Mouse (Mus musculus): Measurements from ENCODE around the gene Prtg.

The Prtg gene

DNA sequence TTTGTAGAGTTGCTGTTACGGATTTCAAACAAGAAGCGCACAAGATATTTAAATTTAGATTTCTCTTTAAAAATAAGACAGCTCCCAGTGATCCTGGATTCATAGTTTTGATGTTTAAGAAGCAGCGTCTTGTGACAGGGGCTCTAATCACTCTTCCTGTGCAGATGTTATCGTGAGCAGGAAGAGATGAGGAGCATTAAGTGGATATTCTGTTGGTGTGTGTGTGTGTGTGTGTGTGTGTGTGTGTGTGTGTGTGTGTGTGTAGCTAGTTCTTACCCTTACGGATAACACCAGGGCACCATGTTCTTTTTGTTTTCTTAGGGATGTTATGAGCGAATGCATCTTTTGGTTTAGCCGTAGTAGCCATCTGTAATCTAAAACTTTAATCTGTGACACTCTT lies 5.4 kb downstream of the Prtg start:
- no peak for DNase-seq

- DNase-seq, result no peak
Observed at GRCm38 (mm10) chr9:72812594-72813570, 6.2 kb downstream of the Prtg start.

GRCm38 (mm10) chr9:72825511-72825910 lies 18.8 kb downstream of the Prtg start:
- DNase-seq, result no peak

DNA sequence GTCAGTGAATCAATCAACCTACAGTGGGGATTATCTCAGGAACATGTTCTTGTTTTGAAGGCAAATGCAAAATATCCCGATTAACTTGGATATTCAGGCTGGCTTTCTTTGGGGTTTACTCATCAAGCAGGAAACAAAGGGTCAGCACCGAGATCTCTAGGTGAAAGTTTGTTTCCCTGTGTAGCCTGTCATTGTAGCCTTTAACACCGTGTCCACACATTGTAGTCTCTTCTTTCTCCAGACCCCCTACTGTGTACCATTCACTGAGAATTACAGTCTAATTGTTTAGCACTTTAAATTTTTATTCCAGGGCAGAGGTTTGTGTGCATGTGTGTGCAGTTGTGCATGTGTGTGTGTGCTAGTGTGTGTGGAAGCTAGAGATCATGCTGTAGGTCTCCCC lies 19.3 kb downstream of the Prtg start:
- no peak for DNase-seq

- DNase-seq, result no peak
Observed at GRCm38 (mm10) chr9:72828616-72829257, 22.1 kb downstream of the Prtg start.

DNA sequence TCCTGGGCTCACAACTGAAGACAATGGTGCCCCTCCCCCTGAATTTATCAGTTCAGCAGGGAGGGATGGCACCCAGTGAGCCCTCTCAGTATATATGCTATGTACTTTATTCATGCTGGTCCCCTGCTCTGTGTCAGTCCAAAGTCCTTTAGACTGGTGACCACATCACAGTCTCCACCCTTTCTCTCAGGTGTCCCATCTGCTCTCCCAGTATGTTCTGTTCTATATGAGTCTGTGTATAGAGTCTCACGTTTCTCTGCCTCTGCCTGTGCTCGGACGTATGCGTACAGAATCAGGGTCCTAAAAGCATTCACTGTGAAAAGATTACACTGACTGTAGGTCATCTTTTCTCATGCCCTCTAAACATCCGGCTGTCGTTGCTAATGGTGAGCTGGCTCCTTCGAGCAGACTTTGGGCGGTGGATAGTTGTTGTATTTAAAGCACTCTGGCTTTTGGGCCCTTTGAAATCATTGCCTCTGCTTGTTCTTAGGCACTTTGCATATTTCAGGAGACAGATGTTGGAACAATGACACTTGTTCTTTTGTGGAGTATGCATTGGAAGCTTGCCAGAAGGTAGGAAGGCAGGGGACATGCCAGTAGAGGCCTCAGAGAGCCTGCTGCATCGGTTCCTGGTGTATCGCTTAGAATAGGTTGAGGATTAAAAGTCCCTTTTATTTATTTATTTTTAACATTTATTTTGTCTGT lies 27.5 kb downstream of the Prtg start:
- no peak for DNase-seq

DNA sequence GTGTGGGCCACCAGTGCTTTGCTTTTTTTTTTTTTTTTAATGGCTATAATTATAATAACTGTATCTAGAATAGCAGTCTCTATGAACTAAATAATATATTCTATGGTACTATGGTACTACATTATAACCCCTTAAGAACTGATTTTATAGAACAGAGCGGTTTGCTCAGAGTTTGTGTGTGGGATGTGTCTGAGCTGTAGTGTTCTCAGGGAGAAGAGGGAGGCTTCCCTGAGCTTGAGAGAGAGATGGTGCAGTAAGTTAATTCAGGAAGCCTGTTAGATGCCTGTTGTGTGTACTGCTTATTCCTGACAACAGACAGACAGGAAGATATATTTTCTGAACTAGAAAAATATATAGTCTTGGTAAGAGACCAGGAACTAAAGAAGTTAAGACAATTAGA lies 28.3 kb downstream of the Prtg start:
- no peak for DNase-seq

DNA sequence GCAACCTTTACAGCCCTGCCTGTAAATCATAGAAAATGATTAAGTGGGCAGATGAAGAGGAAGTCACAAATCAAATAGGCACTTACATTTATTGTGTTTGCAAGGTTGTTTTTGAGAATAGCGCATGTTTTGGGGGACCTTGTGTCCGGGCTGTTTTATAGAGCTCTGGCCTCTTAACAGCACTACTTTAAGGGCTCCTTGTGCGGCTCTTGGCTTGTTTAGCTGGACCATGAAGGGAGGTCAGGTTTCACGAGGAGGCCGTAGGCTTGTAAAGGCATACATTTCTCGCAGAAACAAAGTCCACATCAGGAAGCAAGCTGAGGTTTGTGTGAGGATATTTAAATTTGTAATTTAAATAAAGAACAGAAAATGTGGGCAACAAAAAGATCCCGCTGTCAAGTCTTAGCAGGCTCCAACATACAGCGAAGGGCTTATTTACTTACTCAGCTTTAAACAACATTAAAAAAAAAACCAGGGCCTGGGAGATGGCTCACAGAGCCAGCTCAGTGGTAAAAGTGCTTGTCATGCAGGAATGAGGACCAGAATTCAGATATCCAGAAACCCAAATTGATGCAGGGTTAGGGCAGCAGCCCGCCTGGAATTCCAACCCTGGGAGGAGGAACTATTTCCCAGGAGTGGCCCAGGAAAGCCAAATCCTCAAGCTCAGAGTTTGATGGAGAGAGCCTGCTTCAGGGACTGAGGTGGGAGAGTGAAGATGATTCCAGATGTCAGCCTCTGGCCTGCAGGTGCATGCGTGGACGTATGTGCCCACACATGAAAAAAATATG lies 30.2 kb downstream of the Prtg start:
- no peak for DNase-seq

DNA sequence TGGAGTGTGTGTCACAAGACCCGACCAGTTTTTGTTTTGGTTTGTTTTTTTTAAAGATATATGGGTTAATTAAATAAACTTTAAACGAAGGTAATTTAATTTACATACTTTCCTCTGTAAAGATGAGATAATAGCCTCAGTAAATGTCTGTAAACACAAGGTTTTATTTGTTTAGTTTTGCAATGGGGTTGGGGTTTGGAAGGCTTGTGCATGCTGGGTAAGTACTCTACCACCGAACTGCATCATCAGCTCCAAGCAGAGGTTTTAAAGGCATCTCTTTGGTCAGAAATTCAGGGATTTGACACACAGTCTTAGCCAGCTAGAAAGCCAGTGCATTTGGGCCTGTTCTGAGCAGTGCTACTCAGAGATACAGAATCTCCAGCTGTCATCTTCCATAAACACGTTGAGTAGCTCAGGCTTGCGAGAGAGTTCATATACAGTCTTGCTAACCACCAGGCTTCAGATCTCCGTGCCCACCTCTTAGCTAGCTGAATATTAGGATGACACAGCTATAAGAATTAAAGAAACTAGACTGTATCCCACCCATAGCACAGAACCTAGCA lies 31.0 kb downstream of the Prtg start:
- DNase-seq, result no peak

- no peak for DNase-seq
Observed at GRCm38 (mm10) chr9:72838256-72838655, 31.6 kb downstream of the Prtg start.

DNA sequence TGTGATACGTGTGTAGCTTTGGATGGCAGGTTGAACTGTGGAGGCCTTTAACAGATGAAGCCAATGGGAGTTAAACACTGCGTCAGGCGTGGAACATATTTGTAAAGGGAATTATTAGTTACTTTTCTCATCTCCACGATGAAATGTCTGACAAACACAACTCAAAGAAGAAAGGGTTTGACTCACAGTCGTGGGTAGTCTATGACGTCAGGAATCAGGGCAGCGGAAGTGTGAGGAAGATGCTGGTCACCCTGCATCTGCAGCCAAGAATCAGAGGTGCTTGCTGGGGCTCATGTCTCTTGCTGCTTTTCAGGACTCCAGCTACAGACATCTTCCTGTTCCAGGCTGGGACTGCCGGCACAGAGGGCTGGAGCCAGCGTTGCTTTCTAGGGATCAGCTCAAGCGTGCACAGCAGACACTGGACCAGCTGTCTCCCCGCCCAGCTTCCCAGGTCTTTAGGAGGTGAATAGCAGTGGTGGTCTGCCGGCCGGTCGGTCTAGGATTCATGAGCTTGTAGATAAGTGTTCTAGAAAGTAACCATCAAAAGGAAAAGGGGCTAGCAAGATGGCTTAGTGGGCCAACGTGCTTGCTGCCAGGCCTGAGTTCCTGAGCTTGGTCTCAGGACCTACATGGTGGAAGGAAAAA lies 32.8 kb downstream of the Prtg start:
- DNase-seq, result no peak

GRCm38 (mm10) chr9:72844496-72844895 lies 37.8 kb downstream of the Prtg start:
- DNase-seq, result no peak

DNA sequence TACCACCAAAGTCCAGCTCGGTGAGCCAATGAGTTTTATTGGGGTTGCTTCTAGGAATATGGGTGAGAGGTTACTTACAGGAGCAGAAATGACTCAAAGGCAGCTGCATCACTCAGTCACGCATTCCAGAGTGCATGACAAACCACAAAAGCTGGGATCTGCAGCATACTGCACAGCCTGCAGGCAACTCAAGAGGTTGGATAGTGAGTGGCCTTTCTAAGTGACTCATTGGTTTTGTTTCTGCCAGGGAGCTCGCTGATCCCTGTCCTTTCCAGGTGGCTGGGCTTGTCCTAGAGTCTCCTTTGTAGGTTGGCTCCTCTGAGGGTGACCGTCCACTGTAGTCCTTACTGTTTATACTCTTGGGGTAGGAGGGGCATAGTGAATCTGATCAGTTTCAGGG lies 39.5 kb downstream of the Prtg start:
- no peak for DNase-seq

- no peak for DNase-seq
Observed at GRCm38 (mm10) chr9:72851541-72851940, 44.9 kb downstream of the Prtg start.

GRCm38 (mm10) chr9:72851979-72852378 lies 45.3 kb downstream of the Prtg start:
- DNase-seq, result no peak

- no peak for DNase-seq
Observed at GRCm38 (mm10) chr9:72853681-72854190, 47.1 kb downstream of the Prtg start.

GRCm38 (mm10) chr9:72856721-72857120 lies 50.0 kb downstream of the Prtg start:
- no peak for DNase-seq

DNA sequence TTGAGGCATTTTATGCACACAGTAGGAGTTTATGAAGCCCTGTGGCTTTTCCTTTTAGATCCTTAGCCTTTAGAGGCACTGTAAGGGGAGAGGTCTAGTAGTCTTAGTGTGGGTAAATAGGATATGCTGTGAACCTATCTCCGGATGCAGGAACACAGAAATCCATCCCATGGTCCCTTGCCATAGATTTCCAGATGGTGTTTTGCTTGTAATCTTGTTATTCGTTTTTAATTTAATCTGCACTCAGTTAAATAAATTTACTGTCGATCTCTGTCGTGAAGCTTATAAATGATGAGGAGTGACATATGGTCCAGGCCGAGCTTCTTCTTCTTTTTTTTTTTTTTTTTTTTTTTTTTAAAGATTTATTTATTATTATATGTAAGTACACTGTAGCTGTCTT lies 54.1 kb downstream of the Prtg start:
- no peak for DNase-seq

- DNase-seq, result no peak
Observed at GRCm38 (mm10) chr9:72861235-72861634, 54.6 kb downstream of the Prtg start.

DNA sequence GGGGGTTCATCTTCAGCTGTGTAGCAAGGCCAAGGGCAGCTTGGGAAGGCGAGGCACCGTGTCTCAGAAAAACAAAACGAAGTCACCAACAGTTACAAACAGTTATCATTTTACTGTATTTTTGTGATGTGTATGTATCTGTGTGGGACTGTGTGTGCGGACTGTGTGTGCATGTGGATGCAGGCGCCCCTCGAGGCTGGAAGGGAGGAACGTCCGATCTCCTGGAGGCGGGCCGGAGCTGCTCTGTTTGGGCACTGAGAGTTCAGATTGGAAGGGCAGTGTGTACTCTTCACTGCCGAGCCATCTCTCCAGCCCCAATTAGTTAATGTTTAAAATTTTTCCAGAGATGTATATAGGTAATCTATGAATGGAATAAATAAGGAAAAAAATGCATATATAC lies 55.5 kb downstream of the Prtg start:
- no peak for DNase-seq

GRCm38 (mm10) chr9:72862955-72863354 lies 56.3 kb downstream of the Prtg start:
- DNase-seq, result no peak

DNA sequence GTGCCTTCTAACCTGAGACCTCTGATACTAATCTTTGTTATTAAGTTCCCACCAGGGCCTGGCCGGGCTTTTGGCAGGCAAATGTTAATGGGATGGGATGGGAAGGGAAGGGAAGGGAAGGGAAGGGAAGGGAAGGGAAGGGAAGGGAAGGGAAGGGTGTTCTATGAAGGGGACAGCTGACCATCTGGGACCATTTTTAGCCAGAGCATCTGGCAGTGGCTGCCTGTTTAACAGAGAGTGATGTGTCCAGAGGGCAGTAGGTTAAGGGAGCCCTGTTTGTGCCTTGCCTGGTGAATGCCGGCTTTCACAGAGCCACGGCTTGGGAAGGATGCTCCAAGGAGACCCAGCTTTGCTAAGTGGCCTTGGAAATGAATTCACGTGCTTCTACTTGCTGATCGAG lies 57.1 kb downstream of the Prtg start:
- DNase-seq, result no peak

Measured in cerebellum, postnatal 36 days (tissue).